In genomic region chr2:27593338-27593737, GRCm38 (mm10) we compare ENCODE assay signal across 8 mouse cellular contexts.
A peak's percentile ranks its signal among the peaks of the same experiment; 100 is the strongest.
DNase-seq lines count a peak whose midpoint lies in the region; ATAC-seq lines count a peak whose summit lies in the region.

No protein-coding gene starts in this region.

- no peaks in the 10 kb centered on the region for H3K9me3 ChIP-seq in liver, embryonic 15.5 days (replicated peaks)

- peak; percentile 17; the same call in 1 of the 2 replicates for ATAC-seq in liver, embryonic 15.5 days (ENCODE audit: insufficient read depth)

- peak; percentile 52 for DNase-seq in MN1 (ENCODE audit: low spot score)
- DNase-seq in heart, postnatal 25 days (ENCODE audit: low spot score), result peak; percentile 68
- peak; percentile 36 for DNase-seq in testis, postnatal 14 days (ENCODE audit: low spot score)
- no peak for DNase-seq in spleen, postnatal 36 days (ENCODE audit: low spot score in 2 of 2)
- no peak for DNase-seq in cerebellum, postnatal 14 days
- no peak for DNase-seq in spleen, postnatal 10 days (ENCODE audit: low spot score in 2 of 2)

- intact Hi-C loops in heart, postnatal 25 days (cut with DNase I), result no loop called here

- no peak overlapping the region for H3K9ac ChIP-seq in liver, embryonic 15.5 days

- WGBS in liver, embryonic 15.5 days (ENCODE audit: insufficient replicate concordance), result 43% methylated on average over 10 of the region's 10 CpGs

- no peak overlapping the region for H3K4me3 ChIP-seq in brown adipose tissue, adult 24 weeks (ENCODE audit: insufficient read depth, low read depth, low read length)
- no peak overlapping the region for H3K4me3 ChIP-seq in liver, embryonic 15.5 days (replicated peaks)

- no peak overlapping the region for H3K4me2 ChIP-seq in liver, embryonic 15.5 days

- peak overlapping the region; percentile 7; the same call in 1 of the 2 replicates for H3K27ac ChIP-seq in brown adipose tissue, adult 24 weeks (replicated peaks; ENCODE audit: low read depth, low read length)
- peak overlapping the region; percentile 41; the same call in 1 of the 2 replicates for H3K27ac ChIP-seq in liver, embryonic 15.5 days (replicated peaks)

- no peaks in the 10 kb centered on the region for H3K27me3 ChIP-seq in liver, embryonic 15.5 days

- H3K4me1 ChIP-seq in brown adipose tissue, adult 24 weeks (ENCODE audit: control insufficient read depth, insufficient read depth, insufficient read length, low read length), result peaks cover 26% of the 10 kb centered on the region
- peaks cover 23% of the 10 kb centered on the region for H3K4me1 ChIP-seq in liver, embryonic 15.5 days (replicated peaks)

- H3K36me3 ChIP-seq in liver, embryonic 15.5 days (replicated peaks), result no peaks in the 10 kb centered on the region

Comparison
In these comparisons a context has a peak if more than half of its experiments do, and no peak if none do; other contexts are left out.
1. DNase-seq: peak in MN1 (single experiment), heart, postnatal 25 days (single experiment) and testis, postnatal 14 days (single experiment); none in spleen, postnatal 36 days (0 of 2), cerebellum, postnatal 14 days (0 of 2) and spleen, postnatal 10 days (0 of 2).